Mouse (Mus musculus) CH12.LX (cell line): ENCODE results near the gene H2-Oa. TPM values are rescaled to one million over a fixed set of nuclear protein-coding genes. Genes with fewer than 3 reads are reported as not detected.

Source experiments
- DNase-seq: peaks from one replicate; pipeline ENCODE4 v3.0.0-alpha.2; 2013; ENCODE audit errors: extremely low read depth
- H3K27ac ChIP-seq: 2 replicates; pipeline ENCODE4 v1.5.1; 2012; ENCODE audit warnings: low read depth, mild to moderate bottlenecking, control low read depth, moderate library complexity; ENCODE audit not compliant: insufficient read depth
- H3K27me3 ChIP-seq: replicated peaks from 2 replicates; pipeline ENCODE3; 2012; ENCODE audit warnings: inconsistent platforms
- H3K36me3 ChIP-seq, 2 experiments: replicated peaks in 1 of 2; 2 replicates each; pipeline versions ENCODE3 to v1.6.1; 2012; ENCODE audit warnings: inconsistent platforms in 1 of 2, low read length in 1 of 2, mild to moderate bottlenecking in 1 of 2, mixed read lengths in 1 of 2, moderate library complexity in 1 of 2; ENCODE audit not compliant: control insufficient read depth in 1 of 2, insufficient read depth in 1 of 2
- H3K4me1 ChIP-seq, 2 experiments: 2 replicates each; pipeline ENCODE4 v1.6.1; 2012; ENCODE audit warnings: inconsistent platforms in 1 of 2, moderate library complexity in 1 of 2; ENCODE audit not compliant: insufficient read depth in 2 of 2, control insufficient read depth in 1 of 2
- H3K4me2 ChIP-seq: 2 replicates; pipeline ENCODE4 v1.6.1; 2012; ENCODE audit warnings: low read depth, mild to moderate bottlenecking, control low read depth; ENCODE audit not compliant: poor library complexity, insufficient read depth, severe bottlenecking
- H3K4me3 ChIP-seq, 3 experiments: fragments of 150-350 bp in 1 of 3; sonication (generic) in 1 of 3; replicated peaks in 1 of 3; 2 replicates each; pipeline versions ENCODE3 to v1.5.1; 2011 to 2012; ENCODE audit warnings: low read depth in 2 of 3, low read length in 2 of 3, mild to moderate bottlenecking in 2 of 3, moderate library complexity in 2 of 3, control low read depth in 1 of 3, improper control_type of control experiment in 1 of 3, inconsistent platforms in 1 of 3, mixed read lengths in 1 of 3; ENCODE audit not compliant: poor library complexity in 1 of 3
- H3K79me2 ChIP-seq: replicated peaks from 2 replicates; pipeline ENCODE4 v1.6.1; 2012; ENCODE audit warnings: mild to moderate bottlenecking, moderate library complexity; ENCODE audit not compliant: control insufficient read depth, poor library complexity, insufficient read depth, severe bottlenecking; ENCODE audit errors: extremely low read depth
- H3K9ac ChIP-seq: 2 replicates; pipeline ENCODE4 v1.6.1; 2012; ENCODE audit warnings: low read depth, mild to moderate bottlenecking, control low read depth, moderate library complexity; ENCODE audit not compliant: insufficient read depth
- H3K9me3 ChIP-seq: replicated peaks from 2 replicates; pipeline ENCODE3; 2012; ENCODE audit warnings: low read length, inconsistent platforms, mixed read lengths
- CHD2 ChIP-seq: IDR thresholded peaks from 2 replicates; pipeline ENCODE4 v1.6.1; 2011; ENCODE audit warnings: low read length, improper control_type of control experiment
- IRF4 ChIP-seq: IDR thresholded peaks from 2 replicates; pipeline ENCODE4 v1.6.1; 2014; ENCODE audit warnings: low read depth, mild to moderate bottlenecking, inconsistent platforms, low read length, improper control_type of control experiment
- JUN ChIP-seq: IDR thresholded peaks from 2 replicates; pipeline ENCODE4 v1.6.1; 2011; ENCODE audit warnings: low read depth, mild to moderate bottlenecking, low read length, improper control_type of control experiment, moderate library complexity; ENCODE audit not compliant: insufficient read depth
- MAX ChIP-seq: IDR thresholded peaks from 2 replicates; pipeline ENCODE4 v1.6.1; 2011; ENCODE audit warnings: low read length, improper control_type of control experiment
- NRF1 ChIP-seq: IDR thresholded peaks from 2 replicates; pipeline ENCODE4 v1.6.1; 2014; ENCODE audit warnings: low read depth, mild to moderate bottlenecking, inconsistent platforms, low read length, improper control_type of control experiment, moderate library complexity
- RAD21 ChIP-seq: IDR thresholded peaks from 2 replicates; pipeline ENCODE4 v1.6.1; 2011; ENCODE audit warnings: low read depth, mild to moderate bottlenecking, low read length, improper control_type of control experiment, moderate library complexity
- SIN3A ChIP-seq: IDR thresholded peaks from 2 replicates; pipeline ENCODE4 v1.6.1; 2012; ENCODE audit warnings: low read length, improper control_type of control experiment, inconsistent platforms
- dilution Hi-C: fragments of 300-500 bp; cut with MboI; formaldehyde crosslinking; loops from 2 replicates; pipeline ENCODE4 v1.14.3; 2020; ENCODE audit warnings: low sequenced_read_pairs; ENCODE audit not compliant: extremely low pct_unique_long_range_greater_than_20kb, extremely low pct_ligation_motif_present
- in situ Hi-C: fragments of 300-500 bp; cut with MboI; formaldehyde crosslinking; loops from 3 replicates; pipeline ENCODE4 v1.14.3; 2019; ENCODE audit warnings: low sequenced_read_pairs, low pct_ligation_motif_present, low pct_unique_long_range_greater_than_20kb, mixed read lengths
- polyA plus RNA-seq: library from polyadenylated mRNA; unstranded; fragments of >175 nt; gene quantifications from 2 replicates; pipeline ENCODE4 v1.2.1, GENCODE M21; 2012; ENCODE audit warnings: low read depth; ENCODE audit not compliant: insufficient read length
- total RNA-seq, 2 experiments: library from RNA; depleted of rRNA; stranded (reverse); fragments of 300-350 nt in 1 of 2; fragments of >200 nt in 1 of 2; gene quantifications; 2 replicates each; pipeline ENCODE4 v1.2.3; 2012 to 2014

Gene H2-Oa
- total and polyA plus RNA-seq, 3 experiments: 21.5 to 42.7 (median 40.4) TPM

GRCm38 (mm10) chr17:34079002-34079401 is 13.1 kb upstream of the H2-Oa start:
- Histone ChIP-seq H3K9me3 (peaks cover 2% of the 10 kb centered on the region), H3K79me2 (no peaks in the 10 kb centered on the region), H3K36me3 (no peaks in the 10 kb centered on the region), H3K4me1 (peaks cover 3 to 22% of the 10 kb centered on the region in 2 experiments; a peak in 3 of 4 replicates), H3K4me2 (no peak overlapping the region), H3K4me3 (no peak overlapping the region), H3K9ac (no peak overlapping the region), H3K27ac (no peak overlapping the region), H3K27me3 (peaks cover 4% of the 10 kb centered on the region)
- no peak for DNase-seq
- dilution Hi-C loops (no loop called here), in situ Hi-C loops (no loop called here)
- TF ChIP-seq JUN (no peak), RAD21 (no peak), NRF1 (0 out of 2 replicates have a peak, but pooled peaks have one; percentile 1)

- peaks cover 2% of the 10 kb centered on the region for H3K9me3 ChIP-seq
- H3K27ac ChIP-seq: no peak overlapping the region
- TF ChIP-seq CHD2 (peak; percentile 97), IRF4 (no peak)
- dilution Hi-C loops: no loop called here
- DNase-seq: peak; percentile 81
- peaks cover 3 to 22% of the 10 kb centered on the region in 2 experiments; a peak in 3 of 4 replicates for H3K4me1 ChIP-seq
- H3K36me3 ChIP-seq: no peaks in the 10 kb centered on the region
- in situ Hi-C loops: no loop called here
- H3K4me3 ChIP-seq: peak overlapping the region in 2 of 3 experiments; percentile 11 to 23
- H3K79me2 ChIP-seq: no peaks in the 10 kb centered on the region
- H3K4me2 ChIP-seq: 0 out of 2 replicates have a peak overlapping the region, but pooled peaks have one; percentile 5
- peaks cover 4% of the 10 kb centered on the region for H3K27me3 ChIP-seq
- H3K9ac ChIP-seq: no peak overlapping the region
Measured at GRCm38 (mm10) chr17:34079621-34080020, 12.5 kb upstream of the H2-Oa start.

- H3K36me3 ChIP-seq: no peaks in the 10 kb centered on the region
- H3K27ac ChIP-seq: no peak overlapping the region
- peaks cover 2% of the 10 kb centered on the region for H3K9me3 ChIP-seq
- no peak overlapping the region for H3K9ac ChIP-seq
- DNase-seq: no peak
- no peaks in the 10 kb centered on the region for H3K27me3 ChIP-seq
- H3K4me2 ChIP-seq: no peak overlapping the region
- no peak overlapping the region for H3K4me3 ChIP-seq
- no peaks in the 10 kb centered on the region for H3K79me2 ChIP-seq
- peaks cover 10 to 24% of the 10 kb centered on the region in 2 experiments for H3K4me1 ChIP-seq
- in situ Hi-C loops: no loop called here
- TF ChIP-seq SIN3A (no peak), MAX (peak; percentile 62)
- TF ChIP-seq, all 38 proteins: peak for 1
- dilution Hi-C loops: no loop called here
Measured at GRCm38 (mm10) chr17:34083104-34083503, 9.0 kb upstream of the H2-Oa start.
